Mouse (Mus musculus): ENCODE results near the gene Taf8. TPM values are rescaled to one million over a fixed set of nuclear protein-coding genes. Genes with fewer than 3 reads are reported as not detected.

The Taf8 gene
- polyA plus RNA-seq, 1 experiment = 33.2 TPM

DNA sequence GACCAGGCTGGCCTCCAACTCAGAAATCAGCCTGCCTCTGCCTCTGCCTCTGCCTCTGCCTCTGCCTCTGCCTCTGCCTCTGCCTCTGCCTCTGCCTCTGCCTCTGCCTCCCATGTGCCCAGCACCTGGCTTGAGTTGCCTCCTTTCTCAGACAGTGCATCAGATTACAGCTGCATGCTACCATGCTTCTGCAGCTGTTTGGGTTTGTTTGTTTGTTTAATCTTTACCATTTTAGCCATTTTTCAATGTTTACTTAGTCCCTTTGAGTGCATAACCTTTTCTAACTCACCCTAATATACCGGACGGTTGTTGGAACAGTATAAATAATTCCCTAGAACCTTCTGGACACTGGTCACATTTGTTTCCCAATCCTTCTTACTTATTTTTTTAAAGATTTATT is 43.2 kb downstream of the Taf8 start:
- no peak for DNase-seq (ENCODE audit: low spot score)

DNA sequence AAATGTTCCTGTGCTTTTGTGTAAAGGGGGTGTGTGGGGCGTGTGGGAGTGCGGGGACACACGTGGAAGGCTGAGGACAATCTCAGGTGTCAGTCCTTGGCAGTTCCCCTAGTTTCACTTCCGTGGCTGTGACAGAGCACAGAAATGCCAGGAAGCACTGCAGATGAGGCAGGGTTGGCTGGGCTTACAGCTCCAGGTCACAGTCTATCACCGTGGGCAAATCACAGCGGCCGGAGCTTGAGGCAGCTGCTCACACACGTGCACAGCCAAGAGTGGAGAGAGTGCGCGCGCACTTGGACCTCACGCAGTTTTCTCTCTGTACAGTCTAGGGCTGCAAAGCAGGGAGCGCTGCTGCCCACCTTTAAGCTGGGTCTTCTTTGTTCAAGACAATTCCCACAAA is 43.8 kb downstream of the Taf8 start:
- DNase-seq (ENCODE audit: low spot score) = no peak

DNA sequence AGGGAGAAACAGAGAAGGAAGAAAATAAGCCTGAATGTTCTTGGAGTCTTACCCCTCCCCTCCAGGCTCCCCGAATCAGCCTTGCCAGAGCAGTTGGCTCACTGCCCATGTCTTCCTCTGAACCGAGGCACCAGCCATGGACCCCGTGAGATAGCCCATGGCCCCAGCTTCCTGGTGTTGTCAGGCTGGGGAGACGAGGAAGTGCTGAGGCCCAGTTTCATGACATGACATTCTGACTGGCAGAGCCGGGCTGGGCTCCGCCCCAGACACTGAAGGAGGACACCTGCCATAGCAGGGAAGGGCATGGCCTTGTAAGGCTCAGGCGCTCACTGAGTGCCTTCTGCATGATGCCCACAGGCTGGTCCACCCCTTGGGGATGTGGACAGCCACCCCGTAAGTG is 47.4 kb downstream of the Taf8 start:
- DNase-seq (ENCODE audit: low spot score) = no peak

DNA sequence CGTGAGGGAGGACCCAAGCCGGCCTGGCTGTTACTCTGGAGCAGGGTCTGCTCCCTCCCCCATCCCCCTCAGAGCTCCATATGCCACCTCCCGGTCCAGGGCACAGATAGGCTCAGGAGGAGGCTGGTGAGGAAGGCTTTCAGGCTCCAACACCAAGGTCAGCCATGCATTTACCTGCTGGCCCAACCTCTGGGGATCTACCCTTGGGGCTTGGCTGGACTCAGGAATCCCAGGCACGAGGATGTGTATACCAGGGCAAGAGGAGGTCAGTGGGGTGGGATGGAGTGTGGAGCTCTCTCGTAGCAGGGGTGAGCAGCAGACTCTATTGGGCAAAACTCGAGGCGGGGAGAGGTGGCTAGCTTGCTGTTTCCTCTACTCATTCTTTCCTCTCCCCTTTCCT is 49.2 kb downstream of the Taf8 start:
- DNase-seq (ENCODE audit: low spot score) = no peak

DNA sequence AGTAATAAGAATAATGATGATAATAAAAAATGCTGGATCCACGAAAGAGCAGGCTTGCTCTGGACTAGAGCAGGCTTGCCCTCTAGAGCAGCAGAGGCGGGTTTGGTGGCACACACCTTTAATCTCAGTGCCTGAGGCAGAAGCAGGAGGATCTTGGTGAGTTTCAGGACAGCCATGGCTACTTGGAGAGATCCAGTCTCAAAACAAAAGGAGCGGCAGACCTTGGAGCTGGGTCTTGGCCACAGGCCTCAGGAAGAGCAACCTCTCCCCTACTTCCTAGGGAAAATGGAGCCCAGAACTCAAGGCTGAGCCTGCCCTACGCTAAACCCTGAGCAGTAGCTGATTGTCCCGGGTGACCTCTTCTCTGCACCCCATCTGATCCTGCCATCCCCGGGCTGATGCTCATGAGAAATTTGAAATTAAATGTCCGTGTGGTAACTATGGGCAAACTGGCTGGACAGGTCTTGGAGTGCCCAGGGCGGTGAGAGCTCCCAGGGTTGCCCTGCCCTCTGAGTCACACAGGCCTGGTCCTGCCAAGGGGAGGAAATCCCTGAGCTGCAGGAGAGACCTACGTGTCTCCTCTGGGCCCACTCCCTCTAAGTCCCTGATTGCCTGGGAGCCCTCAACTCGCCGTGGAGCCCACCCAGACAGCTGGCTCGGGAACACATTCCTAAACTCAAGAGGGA is 51.1 kb downstream of the Taf8 start:
- no peak for DNase-seq (ENCODE audit: low spot score)

DNA sequence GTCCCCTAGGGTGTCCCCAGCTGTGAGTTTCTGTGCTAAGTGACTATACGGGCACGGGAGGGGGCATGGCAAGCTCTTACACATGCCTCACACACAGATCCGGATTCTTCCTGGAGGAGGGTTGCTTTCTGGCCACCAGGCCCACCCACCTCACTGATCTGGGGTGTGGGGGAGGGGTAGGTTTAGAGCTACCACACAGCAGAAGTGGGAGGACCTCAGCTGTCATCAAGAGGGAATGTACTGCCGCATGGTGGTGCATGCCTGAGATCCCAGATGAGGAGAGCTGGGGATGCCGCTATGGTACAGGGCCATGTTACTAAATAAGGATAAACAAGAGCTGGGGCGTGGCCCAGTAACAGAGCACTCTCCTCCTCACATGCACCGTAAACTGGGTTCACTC is 51.9 kb downstream of the Taf8 start:
- DNase-seq (ENCODE audit: low spot score) = no peak

DNA sequence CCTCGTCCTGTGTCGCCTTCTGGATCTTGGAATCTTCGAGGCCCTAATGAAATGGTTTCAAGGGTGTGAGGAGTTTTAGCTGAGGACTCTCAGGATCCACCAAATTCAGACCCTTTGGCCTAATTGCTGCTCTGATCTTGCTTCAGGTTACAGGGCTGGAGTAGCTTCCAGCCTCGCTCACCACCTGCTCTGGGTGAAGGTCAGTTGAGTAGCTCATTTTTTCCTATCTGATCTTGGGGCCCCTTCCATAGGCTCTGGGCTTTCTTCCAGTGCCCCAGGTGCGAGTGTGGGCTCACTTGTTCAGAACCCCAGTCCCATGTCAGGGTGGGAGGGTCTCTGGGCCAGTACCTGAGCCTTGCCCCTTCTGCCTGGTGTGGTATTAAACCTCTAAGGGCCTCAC is 52.7 kb downstream of the Taf8 start:
- DNase-seq (ENCODE audit: low spot score) = no peak

DNA sequence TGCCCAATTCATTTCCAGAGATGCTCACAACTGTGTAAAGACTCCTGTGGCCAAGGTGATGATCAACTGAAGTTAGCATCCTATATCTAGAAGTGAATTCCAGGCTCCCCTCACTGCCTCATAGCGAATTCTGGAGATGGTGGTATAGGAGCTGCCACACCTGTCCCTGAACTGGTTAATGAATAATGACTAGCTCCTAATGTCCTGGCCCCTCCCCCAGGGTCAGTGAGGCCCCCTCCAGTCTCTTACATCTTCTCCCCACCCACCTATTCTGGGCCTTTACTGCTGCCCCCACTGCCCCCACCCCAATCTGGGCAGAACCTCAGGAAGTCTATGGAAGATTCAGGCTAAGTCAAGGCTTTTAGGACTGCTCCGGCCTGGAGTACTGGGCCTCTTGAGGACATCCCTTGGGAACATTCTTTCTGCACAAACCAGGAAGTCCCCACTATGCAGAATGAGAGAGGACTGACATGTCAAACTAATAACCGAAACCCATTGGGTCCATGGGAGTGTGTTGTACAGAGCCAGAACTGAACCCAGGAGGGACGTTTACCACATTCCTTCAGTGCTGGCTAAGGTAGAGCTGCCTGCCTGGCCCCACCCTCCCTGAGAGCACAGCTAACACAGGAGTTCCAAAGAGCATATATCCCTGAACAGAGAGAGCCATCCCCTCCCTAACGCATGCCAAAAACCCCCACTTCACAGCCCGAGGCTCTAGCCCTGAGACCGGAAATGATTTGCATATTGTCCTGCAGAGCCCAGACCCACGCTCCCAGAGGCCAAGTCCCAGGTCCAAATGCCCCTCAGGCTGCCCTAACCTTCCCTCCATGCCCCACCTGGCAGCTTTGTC is 53.3 kb downstream of the Taf8 start:
- DNase-seq (ENCODE audit: low spot score) = no peak

DNA sequence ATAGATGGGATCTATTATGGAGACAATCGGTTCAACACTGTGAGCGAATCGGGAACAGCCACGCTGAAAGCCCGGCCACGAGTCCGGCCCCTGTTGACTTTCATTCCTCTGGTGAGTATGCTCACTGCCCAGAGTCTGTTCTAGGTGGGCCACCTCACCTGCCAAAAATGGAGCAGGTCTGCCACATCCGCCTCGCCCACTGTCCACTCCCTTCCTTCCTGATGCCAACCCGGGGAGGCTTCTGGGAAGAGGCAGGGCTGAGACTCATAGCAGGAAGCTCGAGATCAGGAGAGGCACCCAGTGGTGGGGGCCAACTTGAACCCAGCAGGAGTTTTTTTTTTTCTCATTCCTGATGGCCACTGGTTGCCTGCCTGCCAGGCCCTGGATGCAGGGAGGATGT is 55.5 kb downstream of the Taf8 start:
- DNase-seq (ENCODE audit: low spot score) = no peak

DNA sequence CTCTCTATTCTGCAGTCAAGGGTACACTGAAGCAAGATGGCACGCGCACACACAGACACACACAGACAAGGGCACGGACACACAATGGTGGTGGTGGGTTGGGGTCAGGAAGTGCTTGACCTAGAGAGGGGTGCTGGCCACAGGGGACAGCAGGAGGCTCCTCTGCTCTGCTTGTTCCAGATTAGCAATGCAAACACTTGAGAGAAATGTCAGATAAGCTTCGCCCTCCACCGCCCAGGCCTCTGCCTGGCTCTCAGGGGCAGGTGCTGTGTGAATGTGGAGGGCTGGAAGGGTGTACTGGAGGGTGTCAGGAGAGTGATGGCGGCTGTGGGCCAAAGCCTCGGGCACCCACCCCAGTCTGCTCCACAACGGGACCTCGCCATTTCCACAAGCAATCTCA is 56.1 kb downstream of the Taf8 start:
- DNase-seq (ENCODE audit: low spot score) = no peak

DNA sequence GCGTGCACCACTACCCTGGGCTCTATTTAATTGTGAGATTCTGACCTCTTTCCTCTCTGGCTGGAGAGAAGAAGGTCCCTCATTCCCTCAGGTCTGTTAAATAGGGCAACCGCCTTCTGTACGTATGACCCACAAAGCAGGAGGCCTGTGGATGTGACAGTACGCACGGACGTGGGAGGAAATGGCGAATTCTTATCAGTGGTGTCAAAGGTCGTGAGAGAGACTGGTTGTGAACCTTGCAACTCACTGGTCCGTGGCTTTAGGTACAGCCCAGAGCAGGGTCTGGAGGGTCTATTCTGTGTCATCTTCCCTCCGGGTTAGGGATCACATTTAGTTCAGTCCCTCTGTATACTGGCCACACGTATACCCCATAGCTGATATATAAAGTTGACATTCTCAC is 56.6 kb downstream of the Taf8 start:
- no peak for DNase-seq (ENCODE audit: low spot score)

DNA sequence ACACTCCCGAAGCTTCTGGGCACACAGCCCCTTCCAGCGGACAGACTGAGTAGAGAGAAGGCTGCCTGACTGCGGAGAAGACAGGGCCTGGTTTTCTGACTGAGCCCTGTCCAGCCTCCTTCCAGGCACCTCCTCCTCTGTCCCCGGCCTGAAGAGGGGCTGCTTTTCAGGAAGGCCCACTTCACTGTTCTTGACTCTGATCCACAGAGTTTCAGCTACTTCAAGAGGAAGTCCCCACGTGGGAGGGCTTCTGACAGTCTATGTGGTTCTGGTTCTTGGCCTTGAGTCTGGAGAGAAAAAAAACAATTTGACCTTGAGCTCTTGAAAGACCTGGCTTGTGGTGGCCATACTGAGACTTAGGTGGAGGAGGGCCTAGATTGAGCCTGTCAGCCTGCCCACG is 58.0 kb downstream of the Taf8 start:
- no peak for DNase-seq (ENCODE audit: low spot score)

DNA sequence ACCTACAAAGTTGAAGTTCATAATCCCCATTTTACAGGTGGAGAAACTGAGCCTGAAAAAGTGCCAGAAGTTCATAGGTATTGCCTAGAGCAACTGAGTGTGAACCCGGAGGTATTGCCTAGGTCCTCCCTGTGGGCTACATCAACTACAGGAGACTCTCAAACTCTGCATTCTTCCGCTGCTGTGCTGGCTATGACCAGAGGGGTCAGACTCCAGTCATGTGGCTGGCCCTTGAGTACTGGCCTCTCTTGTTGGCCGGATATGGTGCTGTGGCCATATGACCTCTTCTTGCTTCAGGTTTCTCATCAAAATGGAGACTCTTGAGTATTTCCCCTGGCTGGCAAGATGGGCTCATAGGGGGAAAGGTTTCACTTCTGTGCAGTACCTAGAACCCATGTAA is 59.8 kb downstream of the Taf8 start:
- no peak for DNase-seq (ENCODE audit: low spot score)

DNA sequence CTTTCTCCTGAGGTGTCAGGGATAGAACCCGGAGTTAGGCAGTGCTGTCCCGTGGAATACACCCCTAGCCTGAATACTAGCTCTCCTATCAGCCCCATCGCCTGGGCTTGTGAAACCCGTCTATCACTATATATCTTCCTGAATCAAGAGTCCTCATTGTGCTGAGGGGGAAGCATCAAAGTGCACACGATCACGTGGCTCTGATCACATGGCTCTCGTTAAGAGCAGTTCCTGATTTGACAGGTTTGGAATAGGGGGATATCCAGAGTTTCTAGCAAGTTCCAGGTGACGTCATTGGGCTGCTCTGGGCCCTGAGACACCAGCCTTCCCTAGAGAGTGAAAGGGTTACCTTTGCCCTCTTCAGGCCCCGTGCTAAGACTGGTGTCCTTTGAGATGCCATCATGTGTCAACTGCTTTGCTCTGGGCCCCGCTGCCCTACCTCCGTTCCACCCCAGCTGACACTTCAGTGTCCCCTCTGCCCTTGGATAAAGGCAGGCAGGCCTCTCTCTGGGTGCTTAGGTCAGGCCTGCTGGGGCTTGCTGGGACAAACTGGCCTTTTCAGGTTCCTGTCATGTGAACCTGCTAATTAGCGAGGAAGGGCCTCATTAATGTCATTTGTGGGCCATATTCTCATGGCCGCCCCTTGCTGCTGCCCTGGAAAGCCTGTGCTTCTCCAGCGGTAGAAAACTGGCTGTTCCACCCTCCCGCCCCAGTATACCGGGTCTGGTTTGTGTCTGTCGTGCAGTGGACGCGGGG is 60.6 kb downstream of the Taf8 start:
- DNase-seq (ENCODE audit: low spot score) = no peak

DNA sequence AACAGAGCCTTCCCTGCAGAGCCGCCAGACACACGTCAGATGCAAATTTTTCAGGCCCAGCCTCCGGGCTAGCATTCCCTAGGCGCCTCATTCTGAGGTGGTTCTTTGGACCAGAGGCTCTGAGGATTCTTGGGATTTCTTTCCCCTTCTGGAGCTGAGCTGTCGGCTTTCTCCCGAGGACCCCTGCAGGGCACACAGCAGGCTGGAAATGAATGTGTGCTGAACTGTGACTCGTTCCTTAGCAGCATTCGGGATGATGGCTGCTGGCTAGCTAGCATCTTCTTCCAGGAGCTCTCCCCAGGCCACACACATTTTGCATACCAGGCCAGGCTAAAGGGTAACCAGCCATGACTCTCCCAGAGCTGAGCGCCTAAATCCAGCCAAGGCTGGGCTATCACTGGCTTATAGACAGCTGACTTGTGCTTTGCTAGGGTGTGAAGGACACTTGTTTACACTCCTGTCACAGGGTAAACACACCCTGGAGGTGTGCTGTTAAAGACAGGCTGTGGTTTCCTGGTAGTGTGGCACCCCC is 61.7 kb downstream of the Taf8 start:
- DNase-seq (ENCODE audit: low spot score) = no peak

DNA sequence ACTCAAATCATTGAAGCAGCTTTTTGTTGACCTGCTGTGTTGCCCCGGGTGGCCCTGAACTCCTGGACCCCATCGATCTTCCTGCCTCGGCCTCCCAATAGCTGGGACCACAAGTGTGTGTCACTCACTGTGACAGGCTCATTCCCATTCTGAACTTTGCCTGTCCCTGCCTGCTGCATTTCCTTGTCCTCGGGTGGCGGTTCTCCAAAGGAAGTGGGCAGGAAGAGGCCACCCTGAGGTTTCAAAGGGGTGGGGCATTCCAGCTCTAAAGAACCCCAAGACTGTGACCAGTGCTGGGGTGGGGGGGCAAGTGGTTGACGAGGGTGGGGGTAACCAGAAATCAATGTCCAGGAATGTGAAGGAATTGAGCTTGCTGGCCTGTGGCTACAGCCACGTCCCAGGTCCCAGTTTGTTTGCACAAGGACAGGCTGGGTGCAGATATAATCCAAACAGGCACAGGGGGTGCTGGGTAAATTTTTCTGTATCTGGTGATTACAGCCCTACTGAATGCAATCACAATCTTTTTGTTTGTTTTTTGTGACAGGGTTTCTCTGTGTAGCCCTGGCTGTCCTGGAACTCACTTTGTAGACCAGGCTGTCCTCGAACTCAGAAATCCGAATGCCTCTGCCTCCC is 62.6 kb downstream of the Taf8 start:
- no peak for DNase-seq (ENCODE audit: low spot score)

DNA sequence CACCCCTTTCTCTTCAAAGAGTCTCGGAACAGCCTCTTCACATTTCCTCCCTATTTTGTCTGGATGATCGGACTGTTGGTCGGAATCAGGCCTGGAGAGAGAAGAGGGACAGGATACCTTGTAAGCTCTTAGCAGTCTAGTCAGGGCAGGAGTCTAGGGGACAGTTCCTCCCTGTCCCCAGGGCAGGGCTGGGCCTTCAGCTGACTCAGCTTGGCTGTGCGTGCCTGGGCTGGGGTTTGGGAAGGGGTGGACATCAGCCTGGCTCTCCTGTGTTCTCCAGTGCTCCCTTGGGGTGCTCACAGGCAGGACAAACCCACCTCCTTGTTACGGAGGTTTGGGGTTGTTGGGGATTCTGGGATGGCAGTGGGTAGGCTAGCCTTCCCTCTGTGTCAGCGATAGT is 63.5 kb downstream of the Taf8 start:
- no peak for DNase-seq (ENCODE audit: low spot score)

DNA sequence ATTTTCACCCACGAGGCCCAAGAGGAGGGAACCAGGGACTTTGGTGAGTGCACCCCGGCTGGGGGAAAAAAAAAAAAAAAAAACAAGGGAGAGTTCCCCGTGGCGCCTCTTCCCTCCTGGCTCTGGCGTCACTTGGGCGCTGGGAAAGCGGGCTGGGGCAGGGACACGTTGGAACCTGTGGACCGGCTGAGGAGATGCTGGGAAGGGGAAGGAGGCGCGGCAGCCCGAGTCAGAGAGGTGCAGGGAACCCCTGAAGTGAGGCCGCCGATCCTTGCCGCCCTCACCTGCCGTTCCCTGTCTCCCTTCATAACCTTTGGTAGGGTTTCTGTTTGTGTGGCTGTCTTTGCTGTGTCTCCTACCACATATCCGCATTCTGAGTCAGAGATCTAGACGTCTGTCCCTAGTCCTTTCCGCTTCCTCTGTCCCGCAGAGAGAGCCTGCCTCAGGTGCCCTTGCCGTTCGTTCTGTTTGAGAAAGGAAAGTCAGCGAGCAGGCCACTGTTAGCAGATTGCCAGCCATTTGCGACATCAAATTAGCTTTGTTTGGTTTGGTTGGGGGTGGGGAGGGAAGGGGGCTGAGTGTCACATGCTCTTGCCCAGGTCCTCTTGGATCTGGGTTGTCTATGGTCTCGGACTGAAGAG is 65.1 kb downstream of the Taf8 start, which contains the start of gene 1700001C19Rik:
1700001C19Rik (minus strand) TSS at position 470 of the 641 bp plus-strand sequence.
- no peak for DNase-seq (ENCODE audit: low spot score)

DNA sequence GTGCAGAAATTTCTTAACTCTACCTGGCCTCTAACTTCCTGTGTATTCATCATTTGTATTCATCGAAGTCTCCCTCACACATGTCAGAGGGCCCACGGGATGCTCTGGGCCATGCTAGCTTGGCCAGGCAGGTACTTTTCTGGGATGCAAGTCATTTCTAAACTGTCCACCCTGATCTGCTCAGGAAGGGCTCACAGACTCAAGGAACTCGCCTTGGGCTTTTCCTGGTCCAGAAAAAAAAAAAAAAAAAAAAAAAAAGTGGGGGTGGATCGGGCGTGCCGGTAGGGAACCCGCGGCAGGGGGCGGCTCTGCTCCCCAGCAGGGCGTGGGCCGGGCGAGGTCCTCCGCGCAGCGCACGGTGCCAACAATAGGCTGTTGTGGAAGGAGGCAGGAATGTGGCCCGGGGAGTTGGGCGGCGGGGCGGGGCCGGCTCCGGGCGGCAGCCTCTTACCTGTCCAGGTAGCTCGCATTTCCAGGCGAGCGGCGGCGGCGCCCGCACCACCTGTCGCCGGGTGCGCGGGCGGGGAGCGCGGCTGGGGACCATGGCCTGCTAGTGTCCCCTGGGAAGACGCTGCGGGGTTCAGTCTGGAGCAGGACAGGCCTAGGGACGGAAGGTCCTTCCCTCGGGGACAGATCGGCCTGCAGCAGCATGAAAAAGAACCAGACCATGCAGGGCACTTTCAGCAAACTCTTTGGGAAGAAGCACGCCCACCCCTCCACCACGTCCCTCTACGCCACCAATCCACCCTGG is 65.8 kb downstream of the Taf8 start, which contains the start of gene AI661453:
AI661453 (plus strand) TSS at position 460 of the 751 bp plus-strand sequence.
- peak; percentile 73 for DNase-seq (ENCODE audit: low spot score)

All from urinary bladder, adult 2 months (tissue).